Mouse (Mus musculus) intestine, embryonic 15.5 days (tissue): ENCODE measurements around the gene Gm20388. TPM values are rescaled to one million over a fixed set of nuclear protein-coding genes. Genes with fewer than 3 reads are reported as not detected.
A peak's percentile ranks its signal among the peaks of the same experiment; 100 is the strongest.

Experiments used
- ATAC-seq: fragments of 200-750 bp; cut with Nextera tagmentation; 2 replicates; pipeline ENCODE4 v1.8.0; 2017; ENCODE audit warnings: moderate TSS enrichment, moderate library complexity
- H3K27ac ChIP-seq: fragments of 300-500 bp; sonication (generic); 2 replicates; pipeline ENCODE4 v1.5.1; 2015; ENCODE audit warnings: mild to moderate bottlenecking, inconsistent platforms
- H3K27me3 ChIP-seq: fragments of 300-500 bp; sonication (generic); replicated peaks from 2 replicates; pipeline ENCODE4 v1.6.1; 2015; ENCODE audit warnings: inconsistent platforms
- H3K36me3 ChIP-seq: fragments of 300-500 bp; sonication (generic); 2 replicates; pipeline ENCODE4 v1.6.1; 2015; ENCODE audit warnings: inconsistent platforms
- H3K4me1 ChIP-seq: fragments of 300-500 bp; sonication (generic); replicated peaks from 2 replicates; pipeline ENCODE4 v1.6.1; 2015; ENCODE audit warnings: inconsistent platforms
- H3K4me2 ChIP-seq: fragments of 300-500 bp; sonication (generic); replicated peaks from 2 replicates; pipeline ENCODE4 v1.6.1; 2015; ENCODE audit warnings: mild to moderate bottlenecking, inconsistent platforms
- H3K4me3 ChIP-seq: fragments of 300-500 bp; sonication (generic); replicated peaks from 2 replicates; pipeline ENCODE4 v1.5.1; 2015; ENCODE audit warnings: inconsistent platforms
- H3K9ac ChIP-seq: fragments of 300-500 bp; sonication (generic); 2 replicates; pipeline ENCODE4 v1.6.1; 2015; ENCODE audit warnings: inconsistent platforms
- H3K9me3 ChIP-seq: fragments of 300-500 bp; sonication (generic); 2 replicates; pipeline ENCODE4 v1.6.1; 2016; ENCODE audit warnings: inconsistent platforms
- WGBS: fragments of 180-500 bp; shearing (Covaris S2); methylation state at CpG from one replicate; pipeline ENCODE4 v1.1.7; 2015; 5-methylcytosine and 5-hydroxymethylcytosine counted together
- polyA plus RNA-seq: library from polyadenylated mRNA; unstranded; fragments of >200 nt; fragmentation: Nextera tagmentation; extraction: Ambion mirVana; gene quantifications from 2 replicates; pipeline ENCODE4 v1.2.1, GENCODE M21; 2015

Gm20388 gene
- polyA plus RNA-seq, 1 experiment from 2014 or later, result not detected

DNA sequence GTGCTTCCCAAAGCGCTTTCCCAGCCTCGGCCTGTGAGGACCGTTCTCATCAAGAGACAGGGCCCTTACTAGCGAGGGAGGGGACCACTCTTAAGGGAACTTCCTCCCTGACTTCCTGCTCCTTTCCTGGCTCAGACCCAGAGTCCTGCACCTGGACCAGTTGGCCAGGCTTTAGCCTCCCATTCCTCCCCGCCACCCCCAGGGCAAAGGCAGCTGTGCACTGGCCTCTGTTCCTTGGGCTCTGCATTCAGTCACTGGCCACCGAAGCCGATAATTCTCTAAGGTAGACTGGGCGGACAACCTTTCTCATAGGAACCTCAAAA, 2280.4 kb downstream of the Gm20388 start:
- no peaks in the 10 kb centered on the region for H3K9me3 ChIP-seq
- 60% methylated on average over 8 of the region's 8 CpGs for WGBS
- no peaks in the 10 kb centered on the region for H3K36me3 ChIP-seq
- no peak overlapping the region for H3K4me3 ChIP-seq
- peaks cover 23% of the 10 kb centered on the region for H3K4me1 ChIP-seq
- no peak for ATAC-seq
- H3K4me2 ChIP-seq, result no peak overlapping the region
- H3K9ac ChIP-seq, result no peak overlapping the region
- H3K27ac ChIP-seq, result no peak overlapping the region
- H3K27me3 ChIP-seq, result no peaks in the 10 kb centered on the region

DNA sequence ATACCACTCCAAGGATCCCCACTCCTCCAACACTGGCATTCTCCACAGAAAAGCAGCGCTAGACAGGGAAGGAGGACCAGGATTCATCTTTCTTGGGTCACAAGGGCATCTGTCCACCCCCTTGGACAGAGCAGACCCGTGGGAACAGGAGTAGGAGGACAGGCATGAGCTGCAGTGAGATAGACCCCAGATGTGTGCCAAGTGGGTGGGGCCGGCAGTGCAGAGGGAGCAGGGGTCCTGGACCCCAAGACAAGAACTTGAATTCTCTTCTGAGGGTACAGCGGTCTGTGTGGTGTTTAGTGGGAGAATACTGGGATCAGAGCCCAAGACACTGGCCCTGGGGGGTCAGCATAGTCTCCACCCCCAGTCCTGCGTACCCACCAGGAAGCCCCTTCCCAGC, 2282.1 kb downstream of the Gm20388 start:
- Histone ChIP-seq H3K9ac (no peak overlapping the region), H3K36me3 (no peaks in the 10 kb centered on the region), H3K9me3 (no peaks in the 10 kb centered on the region), H3K4me3 (no peak overlapping the region), H3K27me3 (no peaks in the 10 kb centered on the region), H3K4me2 (no peak overlapping the region), H3K27ac (no peak overlapping the region), H3K4me1 (peaks cover 23% of the 10 kb centered on the region)
- 74% methylated on average over 5 of the region's 5 CpGs for WGBS
- no peak for ATAC-seq

GRCm38 (mm10) chr8:122193521-122193920, 2282.9 kb downstream of the Gm20388 start:
- Histone ChIP-seq H3K4me2 (no peak overlapping the region), H3K27ac (no peak overlapping the region), H3K4me1 (peaks cover 23% of the 10 kb centered on the region), H3K27me3 (no peaks in the 10 kb centered on the region), H3K36me3 (no peaks in the 10 kb centered on the region), H3K9ac (no peak overlapping the region), H3K9me3 (no peaks in the 10 kb centered on the region), H3K4me3 (no peak overlapping the region)
- WGBS, result 79% methylated on average over 11 of the region's 11 CpGs
- ATAC-seq, result no peak

DNA sequence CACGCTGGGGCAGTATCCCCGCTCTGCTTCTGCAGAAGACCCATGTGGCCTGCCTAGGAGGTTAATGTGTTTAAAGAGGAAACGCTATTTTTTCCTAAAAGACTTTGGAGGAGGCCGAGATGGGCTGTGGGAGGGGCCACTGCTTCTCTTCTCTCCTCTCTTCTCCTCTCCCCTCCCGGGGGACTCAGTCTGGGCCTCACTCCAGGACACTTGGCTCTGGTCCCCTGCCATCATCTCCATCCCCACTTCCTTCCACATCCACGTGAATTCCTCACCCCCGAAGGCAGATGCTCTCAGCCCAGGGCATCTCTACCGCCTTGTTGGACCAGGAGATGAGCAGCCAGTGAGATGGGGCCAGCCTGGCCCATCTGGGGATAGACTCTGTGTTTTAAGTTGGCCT, 2283.8 kb downstream of the Gm20388 start:
- peaks cover 23% of the 10 kb centered on the region for H3K4me1 ChIP-seq
- ATAC-seq, result peak; percentile 57
- H3K4me2 ChIP-seq, result no peak overlapping the region

GRCm38 (mm10) chr8:122197342-122197741, 2286.7 kb downstream of the Gm20388 start:
- H3K4me3 ChIP-seq, result no peak overlapping the region
- no peak overlapping the region for H3K27ac ChIP-seq
- no peaks in the 10 kb centered on the region for H3K36me3 ChIP-seq
- no peak overlapping the region for H3K4me2 ChIP-seq
- WGBS, result 65% methylated on average over 5 of the region's 5 CpGs
- H3K9ac ChIP-seq, result no peak overlapping the region
- no peak for ATAC-seq
- H3K4me1 ChIP-seq, result peaks cover 14% of the 10 kb centered on the region
- H3K27me3 ChIP-seq, result no peaks in the 10 kb centered on the region
- no peaks in the 10 kb centered on the region for H3K9me3 ChIP-seq

More for the DNA sequence above, 2283.8 kb downstream of the Gm20388 start:
- H3K4me3 ChIP-seq, result no peak overlapping the region
- H3K27ac ChIP-seq, result peak overlapping the region; percentile 44; the same call in 1 of the 2 replicates
- no peak overlapping the region for H3K9ac ChIP-seq
- H3K27me3 ChIP-seq, result no peaks in the 10 kb centered on the region
- H3K9me3 ChIP-seq, result no peaks in the 10 kb centered on the region
- 38% methylated on average over 8 of the region's 8 CpGs for WGBS
- no peaks in the 10 kb centered on the region for H3K36me3 ChIP-seq

GRCm38 (mm10) chr8:122198378-122199025, 2287.9 kb downstream of the Gm20388 start:
- no peak overlapping the region for H3K4me2 ChIP-seq

GRCm38 (mm10) chr8:122199191-122199590, 2288.6 kb downstream of the Gm20388 start:
- Histone ChIP-seq H3K9me3 (no peaks in the 10 kb centered on the region), H3K4me3 (no peak overlapping the region), H3K27me3 (no peaks in the 10 kb centered on the region), H3K4me1 (peaks cover 6% of the 10 kb centered on the region), H3K9ac (no peak overlapping the region), H3K36me3 (no peaks in the 10 kb centered on the region), H3K27ac (no peak overlapping the region), H3K4me2 (no peak overlapping the region)
- ATAC-seq, result no peak
- WGBS, result 82% methylated on average over 9 of the region's 9 CpGs

More at GRCm38 (mm10) chr8:122198378-122199025, 2287.9 kb downstream of the Gm20388 start:
- Histone ChIP-seq H3K9me3 (no peaks in the 10 kb centered on the region), H3K27ac (no peak overlapping the region), H3K9ac (no peak overlapping the region), H3K4me1 (peaks cover 10% of the 10 kb centered on the region), H3K4me3 (no peak overlapping the region), H3K27me3 (no peaks in the 10 kb centered on the region), H3K36me3 (no peaks in the 10 kb centered on the region)
- WGBS, result 76% methylated on average over 12 of the region's 12 CpGs
- ATAC-seq, result no peak

- no peak overlapping the region for H3K4me2 ChIP-seq
- no peaks in the 10 kb centered on the region for H3K27me3 ChIP-seq
- 77% methylated on average over 4 of the region's 4 CpGs for WGBS
- no peak overlapping the region for H3K9ac ChIP-seq
- no peak for ATAC-seq
- H3K9me3 ChIP-seq, result no peaks in the 10 kb centered on the region
- no peaks in the 10 kb centered on the region for H3K36me3 ChIP-seq
- no peaks in the 10 kb centered on the region for H3K4me1 ChIP-seq
- no peak overlapping the region for H3K27ac ChIP-seq
- H3K4me3 ChIP-seq, result no peak overlapping the region
These were observed 2289.2 kb downstream of the Gm20388 start for GRCm38 (mm10) chr8:122199841-122200240.

DNA sequence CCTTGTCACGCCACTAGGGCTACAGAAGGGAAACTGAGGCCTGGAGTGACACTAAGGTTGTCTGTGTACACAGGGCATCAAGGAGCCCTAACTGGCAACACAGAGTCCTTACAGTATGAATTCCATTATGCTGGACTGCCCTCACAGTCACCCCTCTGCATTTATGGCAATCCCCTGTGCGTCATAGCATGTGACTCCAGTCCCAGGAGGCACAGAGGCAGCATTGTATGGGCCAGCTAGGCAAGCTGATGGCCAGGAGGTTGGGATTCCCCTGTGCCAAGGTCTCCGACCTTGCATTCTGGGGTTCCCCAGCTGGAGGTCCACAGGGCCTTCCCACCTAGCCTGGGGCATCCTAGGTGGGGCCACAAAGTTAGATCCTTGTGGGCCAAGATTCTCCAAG, 2300.9 kb downstream of the Gm20388 start:
- Histone ChIP-seq H3K36me3 (no peaks in the 10 kb centered on the region), H3K4me2 (no peak overlapping the region), H3K4me3 (no peak overlapping the region), H3K9me3 (no peaks in the 10 kb centered on the region), H3K27me3 (no peaks in the 10 kb centered on the region), H3K27ac (no peak overlapping the region), H3K9ac (no peak overlapping the region), H3K4me1 (0 out of 2 replicates have a peak, but pooled peaks cover 3% of the 10 kb centered on the region)
- 78% methylated on average over 3 of the region's 3 CpGs for WGBS
- ATAC-seq, result no peak

DNA sequence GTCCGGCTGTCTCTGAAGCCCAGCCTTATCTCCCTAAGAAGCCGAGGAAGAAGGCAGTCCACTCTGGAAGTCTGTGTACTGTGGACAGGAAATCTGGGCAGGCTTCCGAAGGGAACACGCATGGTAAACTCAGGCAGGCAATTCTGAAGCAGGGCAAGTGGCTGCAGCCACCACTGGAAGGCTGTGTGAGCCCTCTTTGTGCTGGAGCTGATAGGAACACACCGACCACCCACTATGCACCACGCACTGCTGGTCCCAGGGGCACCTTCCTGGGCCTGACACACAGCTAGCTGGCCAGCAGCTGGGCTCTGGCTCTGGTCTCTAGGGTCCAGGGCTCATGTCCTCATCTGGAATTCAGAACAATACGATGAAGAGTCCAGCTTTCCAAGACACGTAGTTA, 2305.0 kb downstream of the Gm20388 start:
- H3K4me3 ChIP-seq, result no peak overlapping the region
- no peak overlapping the region for H3K27ac ChIP-seq
- no peak overlapping the region for H3K9ac ChIP-seq
- H3K27me3 ChIP-seq, result no peaks in the 10 kb centered on the region
- H3K36me3 ChIP-seq, result no peaks in the 10 kb centered on the region
- no peak for ATAC-seq
- no peaks in the 10 kb centered on the region for H3K9me3 ChIP-seq
- H3K4me1 ChIP-seq, result 0 out of 2 replicates have a peak, but pooled peaks cover 3% of the 10 kb centered on the region
- 53% methylated on average over 8 of the region's 8 CpGs for WGBS
- H3K4me2 ChIP-seq, result no peak overlapping the region

- Histone ChIP-seq H3K27me3 (no peaks in the 10 kb centered on the region), H3K4me3 (no peak overlapping the region), H3K36me3 (no peaks in the 10 kb centered on the region), H3K4me1 (0 out of 2 replicates have a peak, but pooled peaks cover 3% of the 10 kb centered on the region), H3K4me2 (no peak overlapping the region), H3K9ac (no peak overlapping the region), H3K27ac (no peak overlapping the region), H3K9me3 (no peaks in the 10 kb centered on the region)
- 68% methylated on average over 6 of the region's 6 CpGs for WGBS
- ATAC-seq, result peak; percentile 78
These were observed 2305.8 kb downstream of the Gm20388 start for GRCm38 (mm10) chr8:122216433-122216832.

DNA sequence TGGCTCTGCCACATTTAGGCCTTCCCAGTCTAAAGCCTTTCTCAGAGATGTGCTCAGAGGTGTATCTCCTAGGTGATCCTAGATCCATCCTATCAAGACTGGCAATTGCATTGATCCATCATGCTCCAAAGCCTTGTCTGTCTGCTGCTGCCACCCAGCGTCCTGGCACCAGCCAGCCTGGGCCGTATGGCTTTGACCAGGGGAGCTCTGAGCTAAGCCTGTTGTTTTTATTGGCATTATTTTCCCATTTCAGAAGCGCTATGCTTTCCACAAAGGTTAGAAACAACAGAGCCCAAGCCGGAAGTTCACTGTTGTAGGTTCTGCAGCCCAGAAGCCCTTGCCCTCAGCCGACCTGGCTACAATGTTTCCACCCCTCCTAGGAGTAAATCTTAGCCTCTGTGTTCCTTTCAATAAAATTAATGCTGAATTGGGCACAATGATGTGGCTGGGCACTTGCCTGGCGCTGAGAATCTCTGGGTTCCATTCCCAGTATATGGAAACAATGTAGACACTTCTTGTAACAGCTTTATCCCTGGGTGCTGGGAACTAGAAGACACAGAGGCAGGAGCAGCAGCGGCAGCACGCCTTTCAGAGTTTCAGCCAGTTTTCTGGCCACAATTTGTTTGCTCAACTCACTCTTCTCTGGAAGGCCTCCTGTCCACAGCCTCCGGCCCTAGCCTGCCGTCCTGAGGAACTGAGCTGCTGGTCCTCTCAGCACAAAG, 2307.0 kb downstream of the Gm20388 start:
- Histone ChIP-seq H3K9me3 (no peaks in the 10 kb centered on the region), H3K4me3 (no peak overlapping the region), H3K27ac (no peak overlapping the region), H3K4me1 (0 out of 2 replicates have a peak, but pooled peaks cover 3% of the 10 kb centered on the region), H3K9ac (no peak overlapping the region), H3K27me3 (no peaks in the 10 kb centered on the region), H3K4me2 (no peak overlapping the region), H3K36me3 (no peaks in the 10 kb centered on the region)
- ATAC-seq, result no peak
- 76% methylated on average over 10 of the region's 10 CpGs for WGBS
